Mouse (Mus musculus) brain, embryonic 14.5 days (tissue): ENCODE results near the gene Pcx. TPM values are rescaled to one million over a fixed set of nuclear protein-coding genes. Genes with fewer than 3 reads are reported as not detected.

ENCODE experiments used
- DNase-seq: peaks from one replicate; pipeline ENCODE4 v3.0.0-alpha.2; 2011; ENCODE audit warnings: low read depth
- CTCF ChIP-seq: fragments of 200-500 bp; IDR thresholded peaks from 2 replicates; pipeline ENCODE4 v1.5.1; 2012; ENCODE audit warnings: inconsistent platforms, mild to moderate bottlenecking, moderate library complexity, borderline replicate concordance; ENCODE audit not compliant: insufficient read depth, insufficient read length; ENCODE audit errors: extremely low read depth
- POLR2A ChIP-seq: fragments of 200-500 bp; IDR thresholded peaks from 2 replicates; pipeline ENCODE4 v1.6.1; 2012; ENCODE audit warnings: mild to moderate bottlenecking, inconsistent platforms, borderline replicate concordance; ENCODE audit not compliant: poor library complexity, insufficient read depth, insufficient read length, severe bottlenecking; ENCODE audit errors: extremely low read depth
- polyA plus RNA-seq: library from polyadenylated mRNA; depleted of rRNA; stranded (reverse); fragments of >200 nt; gene quantifications from 2 replicates; pipeline ENCODE4 v1.2.3, GENCODE M21; 2012

The Pcx gene
- polyA plus RNA-seq, 1 experiment, result 19.4 TPM

- no peak for DNase-seq
- no peak for TF ChIP-seq POLR2A
- no peak for TF ChIP-seq CTCF
Observed at GRCm38 (mm10) chr19:4536606-4537005, 26.3 kb downstream of the Pcx start.

GRCm38 (mm10) chr19:4540263-4540662 lies 30.0 kb downstream of the Pcx start:
- DNase-seq, result no peak
- TF ChIP-seq CTCF, result no peak
- no peak for TF ChIP-seq POLR2A

GRCm38 (mm10) chr19:4540992-4541391 lies 30.7 kb downstream of the Pcx start:
- TF ChIP-seq CTCF (no peak), POLR2A (no peak)
- DNase-seq, result no peak

GRCm38 (mm10) chr19:4542081-4542480 lies 31.8 kb downstream of the Pcx start:
- no peak for TF ChIP-seq CTCF
- no peak for TF ChIP-seq POLR2A
- DNase-seq, result no peak

GRCm38 (mm10) chr19:4545091-4545490 lies 34.8 kb downstream of the Pcx start:
- no peak for DNase-seq
- TF ChIP-seq CTCF (no peak), POLR2A (no peak)

GRCm38 (mm10) chr19:4545841-4546240 lies 35.6 kb downstream of the Pcx start:
- no peak for DNase-seq
- TF ChIP-seq POLR2A, result no peak
- no peak for TF ChIP-seq CTCF

GRCm38 (mm10) chr19:4547801-4548200 lies 37.5 kb downstream of the Pcx start:
- TF ChIP-seq POLR2A (no peak), CTCF (no peak)
- no peak for DNase-seq

GRCm38 (mm10) chr19:4548305-4548883 lies 38.1 kb downstream of the Pcx start:
- peak; percentile 19 for DNase-seq
- TF ChIP-seq POLR2A (no peak), CTCF (no peak)

- TF ChIP-seq CTCF, result no peak
- no peak for TF ChIP-seq POLR2A
- no peak for DNase-seq
Observed at GRCm38 (mm10) chr19:4554248-4554647, 44.0 kb downstream of the Pcx start.

- no peak for TF ChIP-seq POLR2A
- no peak for TF ChIP-seq CTCF
- DNase-seq, result peak; percentile 29
Observed at GRCm38 (mm10) chr19:4555086-4555485, 44.8 kb downstream of the Pcx start.

GRCm38 (mm10) chr19:4556787-4557186 lies 46.5 kb downstream of the Pcx start:
- no peak for DNase-seq
- TF ChIP-seq POLR2A, result no peak
- TF ChIP-seq CTCF, result no peak

GRCm38 (mm10) chr19:4557796-4558569 lies 47.7 kb downstream of the Pcx start:
- TF ChIP-seq POLR2A (no peak), CTCF (no peak)
- DNase-seq, result peak; percentile 85
